Mouse (Mus musculus): Measurements from ENCODE around the gene Cds1. TPM values are rescaled to one million over a fixed set of nuclear protein-coding genes. Genes with fewer than 3 reads are reported as not detected.

Gene Cds1
- total and polyA plus RNA-seq, 3 experiments, result not detected

GRCm38 (mm10) chr5:101819216-101819615 is 54.3 kb downstream of the Cds1 start:
- Histone ChIP-seq H3K4me3 (ENCODE audit: control insufficient read depth in 1 of 2, insufficient read depth in 1 of 2, low read depth in 2 of 2, low read length in 2 of 2) (no peak overlapping the region), H3K9me3 (replicated peaks; ENCODE audit: insufficient read depth, low read length) (no peaks in the 10 kb centered on the region), H3K27me3 (ENCODE audit: control insufficient read depth in 1 of 2, insufficient read depth in 2 of 2, low read length in 2 of 2) (no peaks in the 10 kb centered on the region), H3K27ac (ENCODE audit: control insufficient read depth, low read depth, low read length) (no peak overlapping the region), H3K79me2 (ENCODE audit: control insufficient read depth, insufficient read depth, low read length, poor library complexity) (no peaks in the 10 kb centered on the region), H3K9ac (ENCODE audit: control insufficient read depth, low read depth, low read length, poor library complexity, severe bottlenecking) (no peak overlapping the region), H3K36me3 (ENCODE audit: control insufficient read depth in 1 of 2, insufficient read depth in 2 of 2, low read length in 2 of 2) (no peaks in the 10 kb centered on the region), H3K4me1 (ENCODE audit: control insufficient read depth in 1 of 2, insufficient read depth in 2 of 2, low read length in 2 of 2) (peaks cover 0 to 3% of the 10 kb centered on the region in 2 experiments; a peak in 1 of 4 replicates)
- no peak for TF ChIP-seq MXI1 (IDR thresholded peaks at IDR 0.05; ENCODE audit: low read depth, low read length)
- no peak for TF ChIP-seq POLR2A (IDR thresholded peaks at IDR 0.05; ENCODE audit: control insufficient read depth in 1 of 2, insufficient read depth in 1 of 2, low read depth in 1 of 2, low read length in 2 of 2, poor library complexity in 1 of 2)
- TF ChIP-seq RAD21 (IDR thresholded peaks at IDR 0.05; ENCODE audit: low read depth, low read length), result no peak
- no peak for DNase-seq (ENCODE audit: low read depth, low spot score)

GRCm38 (mm10) chr5:101819844-101820243 is 54.9 kb downstream of the Cds1 start:
- H3K27ac ChIP-seq (ENCODE audit: control insufficient read depth, low read depth, low read length), result no peak overlapping the region
- TF ChIP-seq KAT2A (conservative IDR thresholded peaks at IDR 0.05; ENCODE audit: low read depth, low read length), result no peak
- no peak for TF ChIP-seq TBP (IDR thresholded peaks at IDR 0.05; ENCODE audit: low read depth, low read length)
- TF ChIP-seq MXI1 (IDR thresholded peaks at IDR 0.05; ENCODE audit: low read depth, low read length), result no peak
- TF ChIP-seq POLR2A (IDR thresholded peaks at IDR 0.05; ENCODE audit: control insufficient read depth in 1 of 2, insufficient read depth in 1 of 2, low read depth in 1 of 2, low read length in 2 of 2, poor library complexity in 1 of 2), result no peak
- no peak for TF ChIP-seq MEF2A (IDR thresholded peaks at IDR 0.05; ENCODE audit: extremely low read depth, insufficient replicate concordance, low read depth, low read length, poor library complexity, severe bottlenecking)
- TF ChIP-seq EP300 (IDR thresholded peaks at IDR 0.05; ENCODE audit: low read depth in 1 of 2, low read length in 2 of 2), result no peak
- TF ChIP-seq ZKSCAN1 (IDR thresholded peaks at IDR 0.05; ENCODE audit: low read depth, low read length), result no peak
- no peak for TF ChIP-seq JUND (IDR thresholded peaks at IDR 0.05; ENCODE audit: low read depth, low read length)
- no peak for TF ChIP-seq CHD2 (IDR thresholded peaks at IDR 0.05; ENCODE audit: low read length)
- TF ChIP-seq POLR2AphosphoS2 (IDR thresholded peaks at IDR 0.05; ENCODE audit: low read length), result no peak
- TF ChIP-seq TAL1 (IDR thresholded peaks at IDR 0.05; ENCODE audit: low read length), result no peak
- TF ChIP-seq HCFC1 (IDR thresholded peaks at IDR 0.05; ENCODE audit: low read depth, low read length), result no peak
- TF ChIP-seq RAD21 (IDR thresholded peaks at IDR 0.05; ENCODE audit: low read depth, low read length), result no peak
- H3K4me1 ChIP-seq (ENCODE audit: control insufficient read depth in 1 of 2, insufficient read depth in 2 of 2, low read length in 2 of 2), result peaks cover 0 to 3% of the 10 kb centered on the region in 2 experiments; a peak in 1 of 4 replicates
- H3K27me3 ChIP-seq (ENCODE audit: control insufficient read depth in 1 of 2, insufficient read depth in 2 of 2, low read length in 2 of 2), result no peaks in the 10 kb centered on the region
- no peak overlapping the region for H3K4me3 ChIP-seq (ENCODE audit: control insufficient read depth in 1 of 2, insufficient read depth in 1 of 2, low read depth in 2 of 2, low read length in 2 of 2)
- no peak overlapping the region for H3K9ac ChIP-seq (ENCODE audit: control insufficient read depth, low read depth, low read length, poor library complexity, severe bottlenecking)
- no peak for DNase-seq (ENCODE audit: low read depth, low spot score)
- no peaks in the 10 kb centered on the region for H3K36me3 ChIP-seq (ENCODE audit: control insufficient read depth in 1 of 2, insufficient read depth in 2 of 2, low read length in 2 of 2)
- H3K9me3 ChIP-seq (replicated peaks; ENCODE audit: insufficient read depth, low read length), result no peaks in the 10 kb centered on the region
- H3K79me2 ChIP-seq (ENCODE audit: control insufficient read depth, insufficient read depth, low read length, poor library complexity), result no peaks in the 10 kb centered on the region

- Histone ChIP-seq H3K27ac (ENCODE audit: control insufficient read depth, low read depth, low read length) (no peak overlapping the region), H3K4me3 (ENCODE audit: control insufficient read depth in 1 of 2, insufficient read depth in 1 of 2, low read depth in 2 of 2, low read length in 2 of 2) (no peak overlapping the region), H3K9me3 (replicated peaks; ENCODE audit: insufficient read depth, low read length) (no peaks in the 10 kb centered on the region), H3K27me3 (ENCODE audit: control insufficient read depth in 1 of 2, insufficient read depth in 2 of 2, low read length in 2 of 2) (no peaks in the 10 kb centered on the region), H3K9ac (ENCODE audit: control insufficient read depth, low read depth, low read length, poor library complexity, severe bottlenecking) (no peak overlapping the region), H3K36me3 (ENCODE audit: control insufficient read depth in 1 of 2, insufficient read depth in 2 of 2, low read length in 2 of 2) (peaks cover 0 to 2% of the 10 kb centered on the region in 2 experiments; a peak in 1 of 4 replicates), H3K4me1 (ENCODE audit: control insufficient read depth in 1 of 2, insufficient read depth in 2 of 2, low read length in 2 of 2) (peaks cover 0 to 3% of the 10 kb centered on the region in 2 experiments; a peak in 1 of 4 replicates), H3K79me2 (ENCODE audit: control insufficient read depth, insufficient read depth, low read length, poor library complexity) (no peaks in the 10 kb centered on the region)
- DNase-seq (ENCODE audit: low read depth, low spot score), result no peak
- TF ChIP-seq CHD2 (IDR thresholded peaks at IDR 0.05; ENCODE audit: low read length) (no peak), TAL1 (IDR thresholded peaks at IDR 0.05; ENCODE audit: low read length) (no peak), TCF12 (IDR thresholded peaks at IDR 0.05; ENCODE audit: low read depth, low read length) (no peak), SMC3 (IDR thresholded peaks at IDR 0.05; ENCODE audit: low read depth, low read length) (no peak), RCOR1 (IDR thresholded peaks at IDR 0.05; ENCODE audit: low read depth, low read length) (no peak), ELF1 (IDR thresholded peaks at IDR 0.05; ENCODE audit: low read depth, low read length) (no peak), POLR2AphosphoS2 (IDR thresholded peaks at IDR 0.05; ENCODE audit: low read length) (no peak), MAZ (IDR thresholded peaks at IDR 0.05; ENCODE audit: low read depth, low read length) (no peak), UBTF (IDR thresholded peaks at IDR 0.05; ENCODE audit: borderline replicate concordance, insufficient read depth, low read depth, low read length) (no peak), USF2 (IDR thresholded peaks at IDR 0.05; ENCODE audit: borderline replicate concordance in 1 of 2, insufficient read depth in 1 of 2, low read depth in 1 of 2, low read length in 2 of 2) (no peak), KAT2A (conservative IDR thresholded peaks at IDR 0.05; ENCODE audit: low read depth, low read length) (no peak), POLR2A (IDR thresholded peaks at IDR 0.05; ENCODE audit: control insufficient read depth in 1 of 2, insufficient read depth in 1 of 2, low read depth in 1 of 2, low read length in 2 of 2, poor library complexity in 1 of 2) (no peak), MXI1 (IDR thresholded peaks at IDR 0.05; ENCODE audit: low read depth, low read length) (no peak), RAD21 (IDR thresholded peaks at IDR 0.05; ENCODE audit: low read depth, low read length) (no peak), JUND (IDR thresholded peaks at IDR 0.05; ENCODE audit: low read depth, low read length) (no peak), EP300 (IDR thresholded peaks at IDR 0.05; ENCODE audit: low read depth in 1 of 2, low read length in 2 of 2) (no peak), TBP (IDR thresholded peaks at IDR 0.05; ENCODE audit: low read depth, low read length) (no peak), CHD1 (IDR thresholded peaks at IDR 0.05; ENCODE audit: low read depth, low read length) (no peak), MEF2A (IDR thresholded peaks at IDR 0.05; ENCODE audit: extremely low read depth, insufficient replicate concordance, low read depth, low read length, poor library complexity, severe bottlenecking) (no peak)
Observed at GRCm38 (mm10) chr5:101821052-101821451, 56.1 kb downstream of the Cds1 start.

Data from MEL (cell line).